Mouse (Mus musculus): ENCODE data around the gene Foxj2. TPM values are rescaled to one million over a fixed set of nuclear protein-coding genes. Genes with fewer than 3 reads are reported as not detected.

Gene Foxj2
- total and polyA plus RNA-seq, 2 experiments from 2014 or later: 4.4 to 17.8 TPM

DNA sequence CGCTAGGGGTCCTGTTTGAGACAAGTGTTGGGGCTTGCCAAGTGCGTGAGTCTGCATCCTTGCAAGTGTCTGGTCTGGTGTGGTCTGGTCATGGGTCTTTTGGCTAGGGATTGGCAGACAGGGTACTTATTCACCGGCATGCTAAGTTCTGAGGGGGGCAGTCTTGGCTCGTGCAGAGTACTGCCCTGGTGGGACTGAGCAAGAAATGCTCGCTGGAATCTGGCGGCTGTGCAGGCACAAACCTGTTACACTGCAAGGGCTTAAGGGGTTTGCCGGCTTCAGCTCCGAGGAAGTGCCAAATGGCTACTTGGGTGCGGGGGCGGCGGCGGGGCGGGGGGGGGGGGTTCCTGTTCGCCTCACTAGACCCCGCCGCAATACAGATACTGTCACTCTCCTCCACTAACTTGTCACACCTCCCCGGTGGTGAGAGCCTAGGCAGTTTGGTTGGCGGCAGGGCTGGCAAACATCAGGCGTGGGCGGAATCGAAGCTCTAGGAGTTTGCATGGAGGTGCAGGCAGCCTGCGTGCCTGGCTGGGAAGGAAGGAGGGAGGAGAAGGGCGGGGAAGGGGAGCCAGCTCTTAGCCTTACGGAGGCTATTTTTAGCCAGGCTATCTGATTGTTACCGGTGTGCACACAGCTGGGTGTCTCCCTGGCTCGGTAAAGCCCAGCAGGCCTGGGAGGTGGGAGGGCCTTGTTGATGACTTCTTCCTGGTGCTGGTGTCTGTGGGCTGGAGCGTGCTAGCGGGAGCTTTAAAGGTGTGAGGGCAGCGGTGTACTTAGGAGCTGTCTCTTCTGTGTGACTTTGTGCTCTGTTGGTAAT is 6.4 kb downstream of the Foxj2 start:
- H3K9ac ChIP-seq (replicated peaks; ENCODE audit: low read depth, low read length): peak overlapping the region; percentile 47
- peaks cover 30% of the 10 kb centered on the region for H3K36me3 ChIP-seq (replicated peaks; ENCODE audit: control insufficient read depth, insufficient read depth, low read length)
- peak overlapping the region; percentile 44 for H3K4me3 ChIP-seq (ENCODE audit: low read depth, low read length)
- WGBS: 2% methylated on average over 28 of the region's 29 CpGs
- H3K27ac ChIP-seq (ENCODE audit: low read depth): peak overlapping the region; percentile 83
- no peaks in the 10 kb centered on the region for H3K27me3 ChIP-seq (ENCODE audit: control insufficient read depth, insufficient read depth, low read length)
- TF ChIP-seq EP300 (IDR thresholded peaks at IDR 0.05; ENCODE audit: low read depth) (no peak), CTCF (IDR thresholded peaks at IDR 0.05; ENCODE audit: low read depth) (no peak)
- DNase-seq (ENCODE audit: low spot score) (peak; percentile 91), ATAC-seq (ENCODE audit: insufficient read depth, low read depth) (peak; percentile 92)
- peaks cover 42% of the 10 kb centered on the region for H3K4me1 ChIP-seq (ENCODE audit: control insufficient read depth, insufficient read depth)
- no peaks in the 10 kb centered on the region for H3K9me3 ChIP-seq (replicated peaks; ENCODE audit: control insufficient read depth, low read length)
- peak overlapping the region; percentile 72 for H3K4me2 ChIP-seq (ENCODE audit: low read depth, low read length)

GRCm38 (mm10) chr6:122828086-122828485 is 8.4 kb downstream of the Foxj2 start:
- TF ChIP-seq EP300 (IDR thresholded peaks at IDR 0.05; ENCODE audit: low read depth): no peak
- peak; percentile 24; the same call in 1 of the 2 replicates for TF ChIP-seq CTCF (IDR thresholded peaks at IDR 0.05; ENCODE audit: low read depth)

GRCm38 (mm10) chr6:122832880-122833279 is 13.2 kb downstream of the Foxj2 start:
- no peak for DNase-seq (ENCODE audit: low spot score)
- Histone ChIP-seq H3K4me3 (ENCODE audit: low read depth, low read length) (no peak overlapping the region), H3K9me3 (replicated peaks; ENCODE audit: control insufficient read depth, low read length) (no peaks in the 10 kb centered on the region; the same call in 1 of the 2 replicates), H3K36me3 (replicated peaks; ENCODE audit: control insufficient read depth, insufficient read depth, low read length) (peaks cover 94% of the 10 kb centered on the region), H3K27me3 (ENCODE audit: control insufficient read depth, insufficient read depth, low read length) (no peaks in the 10 kb centered on the region), H3K4me1 (ENCODE audit: control insufficient read depth, insufficient read depth) (no peaks in the 10 kb centered on the region), H3K4me2 (ENCODE audit: low read depth, low read length) (no peak overlapping the region), H3K9ac (replicated peaks; ENCODE audit: low read depth, low read length) (no peak overlapping the region), H3K27ac (ENCODE audit: low read depth) (no peak overlapping the region)
- 82% methylated on average over 7 of the region's 7 CpGs for WGBS
- TF ChIP-seq CTCF (IDR thresholded peaks at IDR 0.05; ENCODE audit: low read depth) (no peak), EP300 (IDR thresholded peaks at IDR 0.05; ENCODE audit: low read depth) (no peak)
- no peak for ATAC-seq (ENCODE audit: insufficient read depth, low read depth)

More at GRCm38 (mm10) chr6:122828086-122828485, 8.4 kb downstream of the Foxj2 start:
- Histone ChIP-seq H3K36me3 (replicated peaks; ENCODE audit: control insufficient read depth, insufficient read depth, low read length) (peaks cover 49% of the 10 kb centered on the region), H3K4me1 (ENCODE audit: control insufficient read depth, insufficient read depth) (peaks cover 36% of the 10 kb centered on the region), H3K27me3 (ENCODE audit: control insufficient read depth, insufficient read depth, low read length) (no peaks in the 10 kb centered on the region), H3K27ac (ENCODE audit: low read depth) (no peak overlapping the region), H3K9ac (replicated peaks; ENCODE audit: low read depth, low read length) (no peak overlapping the region), H3K4me2 (ENCODE audit: low read depth, low read length) (no peak overlapping the region), H3K4me3 (ENCODE audit: low read depth, low read length) (no peak overlapping the region), H3K9me3 (replicated peaks; ENCODE audit: control insufficient read depth, low read length) (no peaks in the 10 kb centered on the region)
- no peak for DNase-seq (ENCODE audit: low spot score)
- 49% methylated on average over 13 of the region's 13 CpGs for WGBS
- ATAC-seq (ENCODE audit: insufficient read depth, low read depth): no peak

DNA sequence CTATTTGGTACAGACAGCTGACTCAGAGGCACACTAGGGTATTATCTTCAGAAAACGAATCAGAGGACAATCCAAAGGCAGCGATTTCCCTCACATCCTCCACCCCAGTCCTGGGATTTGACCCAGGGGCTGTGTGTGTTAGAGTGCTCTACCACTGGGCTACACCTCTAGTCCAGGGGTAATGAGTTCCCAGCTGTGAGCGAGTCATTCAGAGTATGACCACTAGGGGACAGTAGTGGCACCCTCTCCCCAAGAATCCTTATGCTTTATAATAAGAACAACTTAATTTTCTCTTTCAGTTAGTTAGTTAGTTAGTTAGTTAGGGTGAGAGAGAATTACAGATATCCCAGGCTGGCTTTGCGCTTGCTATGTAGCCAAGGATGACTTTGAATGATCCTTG is 14.7 kb downstream of the Foxj2 start:
- peak; percentile 67 for TF ChIP-seq CTCF (IDR thresholded peaks at IDR 0.05; ENCODE audit: low read depth)
- TF ChIP-seq EP300 (IDR thresholded peaks at IDR 0.05; ENCODE audit: low read depth): no peak
- DNase-seq (ENCODE audit: low spot score) (no peak), ATAC-seq (ENCODE audit: insufficient read depth, low read depth) (no peak)
- no peaks in the 10 kb centered on the region for H3K4me1 ChIP-seq (ENCODE audit: control insufficient read depth, insufficient read depth)
- peaks cover 96% of the 10 kb centered on the region for H3K36me3 ChIP-seq (replicated peaks; ENCODE audit: control insufficient read depth, insufficient read depth, low read length)
- 59% methylated on average over 4 of the region's 4 CpGs for whole genome bisulfite sequencing
- H3K9ac ChIP-seq (replicated peaks; ENCODE audit: low read depth, low read length): no peak overlapping the region
- no peaks in the 10 kb centered on the region; the same call in 1 of the 2 replicates for H3K9me3 ChIP-seq (replicated peaks; ENCODE audit: control insufficient read depth, low read length)
- no peak overlapping the region for H3K27ac ChIP-seq (ENCODE audit: low read depth)
- H3K27me3 ChIP-seq (ENCODE audit: control insufficient read depth, insufficient read depth, low read length): no peaks in the 10 kb centered on the region
- H3K4me3 ChIP-seq (ENCODE audit: low read depth, low read length): no peak overlapping the region
- H3K4me2 ChIP-seq (ENCODE audit: low read depth, low read length): no peak overlapping the region

DNA sequence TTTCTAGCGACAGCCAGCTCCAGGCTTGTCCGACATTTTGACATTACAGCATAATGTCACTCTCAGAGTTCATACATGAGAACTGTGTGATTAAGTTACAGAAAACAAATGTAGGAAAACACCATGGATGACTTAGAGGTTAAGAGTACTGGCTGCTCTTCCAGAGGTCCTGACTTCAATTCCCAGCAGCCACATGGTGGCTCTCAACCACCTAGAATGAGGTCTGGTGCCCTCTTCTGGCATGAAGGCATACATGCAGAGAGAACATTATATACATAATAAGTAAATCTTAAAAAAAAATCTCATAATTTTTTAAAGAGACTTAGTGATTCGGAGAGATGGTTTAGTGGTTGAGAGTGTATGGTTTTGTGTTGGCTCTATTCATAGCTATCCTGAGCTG is 17.3 kb downstream of the Foxj2 start:
- H3K9me3 ChIP-seq (replicated peaks; ENCODE audit: control insufficient read depth, low read length): no peaks in the 10 kb centered on the region; the same call in 1 of the 2 replicates
- no peak overlapping the region for H3K9ac ChIP-seq (replicated peaks; ENCODE audit: low read depth, low read length)
- H3K4me1 ChIP-seq (ENCODE audit: control insufficient read depth, insufficient read depth): no peaks in the 10 kb centered on the region
- no peaks in the 10 kb centered on the region for H3K27me3 ChIP-seq (ENCODE audit: control insufficient read depth, insufficient read depth, low read length)
- no peak overlapping the region for H3K4me3 ChIP-seq (ENCODE audit: low read depth, low read length)
- peaks cover 98% of the 10 kb centered on the region for H3K36me3 ChIP-seq (replicated peaks; ENCODE audit: control insufficient read depth, insufficient read depth, low read length)
- DNase-seq (ENCODE audit: low spot score) (no peak), ATAC-seq (ENCODE audit: insufficient read depth, low read depth) (no peak)
- no peak overlapping the region for H3K4me2 ChIP-seq (ENCODE audit: low read depth, low read length)
- WGBS: 97% methylated on average over 3 of the region's 3 CpGs
- TF ChIP-seq CTCF (IDR thresholded peaks at IDR 0.05; ENCODE audit: low read depth): 0 out of 2 replicates have a peak, but pooled peaks have one; percentile 4
- TF ChIP-seq EP300 (IDR thresholded peaks at IDR 0.05; ENCODE audit: low read depth): no peak
- H3K27ac ChIP-seq (ENCODE audit: low read depth): no peak overlapping the region
